Mouse (Mus musculus) embryonic fibroblast, embryonic 13.5 days (primary cell): ENCODE measurements around the gene Gse1.

Experiments used
- CTCF ChIP-seq: IDR thresholded peaks from 2 replicates; pipeline ENCODE4 v1.5.1; 2011; ENCODE audit warnings: mild to moderate bottlenecking, control low read depth, low read length, moderate library complexity, borderline replicate concordance; ENCODE audit not compliant: insufficient read depth
- POLR2A ChIP-seq: IDR thresholded peaks from 2 replicates; pipeline ENCODE4 v1.6.1; 2011; ENCODE audit warnings: low read depth, mild to moderate bottlenecking, control low read depth, low read length, moderate library complexity

- TF ChIP-seq POLR2A (no peak), CTCF (no peak)
Observed at GRCm38 (mm10) chr8:120331027-120331426, 102.8 kb downstream of the Gse1 start.
